Mouse (Mus musculus): ENCODE results near the gene Ccnk.

Gene Ccnk

GRCm38 (mm10) chr12:108246759-108247500 lies 67.6 kb downstream of the Ccnk start:
- CTCF ChIA-PET = no interaction called here

- CTCF ChIA-PET = no interaction called here
Observed at GRCm38 (mm10) chr12:108249019-108249418, 69.6 kb downstream of the Ccnk start.

GRCm38 (mm10) chr12:108249522-108249921 lies 70.1 kb downstream of the Ccnk start:
- CTCF ChIA-PET = no interaction called here

- CTCF ChIA-PET = no interaction called here
Observed at GRCm38 (mm10) chr12:108251034-108251792, 71.8 kb downstream of the Ccnk start.

GRCm38 (mm10) chr12:108251825-108252542 lies 72.6 kb downstream of the Ccnk start:
- CTCF ChIA-PET = no interaction called here
